Mouse (Mus musculus) adrenal gland, adult 8-10 months (tissue): ENCODE results near the gene Relch. TPM values are rescaled to one million over a fixed set of nuclear protein-coding genes. Genes with fewer than 3 reads are reported as not detected.
"Not testable (repeated sequence)": the region's sequence is repeated elsewhere in the genome, so short reads cannot be mapped to it uniquely, and the experiment has no call there.

Source experiments
- DNase-seq: peaks from one replicate; pipeline ENCODE4 v3.0.0; 2022
- total RNA-seq, 4 experiments: library from RNA; stranded (reverse); gene quantifications; 2 replicates each; pipeline ENCODE4 v1.2.4; 2022

The Relch gene
- 10 to 100 TPM; 35.9 to 75.3 (median 50.9) TPM for total RNA-seq

GRCm38 (mm10) chr1:105663171-105663961, at the start of gene Relch, which contains the start of gene Pign:
TSS of gene Relch (plus strand) at chr1:105663861.
TSS of gene Pign (minus strand) at chr1:105663677.
- DNase-seq: peak; percentile 98

GRCm38 (mm10) chr1:105630481-105630880, 33.2 kb upstream of the Relch start:
- no peak for DNase-seq

DNA sequence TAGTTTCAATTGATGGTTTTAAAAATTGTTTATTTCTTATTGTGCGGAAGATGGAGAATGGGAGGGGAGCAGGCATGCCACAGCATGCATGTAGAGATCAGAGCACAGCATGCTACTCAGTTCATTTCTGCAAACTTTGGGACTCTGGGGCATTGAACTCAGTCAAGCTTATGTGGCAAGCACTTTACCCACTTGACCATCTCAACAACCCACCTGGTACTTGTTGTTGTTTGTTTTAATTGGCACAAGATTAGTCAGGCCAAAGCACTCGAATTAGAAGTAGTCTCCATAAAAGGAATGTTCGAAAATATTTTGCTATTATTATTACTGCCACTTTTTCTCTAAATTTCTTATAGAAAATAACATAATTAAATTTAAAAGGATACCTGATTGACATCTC, 19.6 kb upstream of the Relch start:
- DNase-seq: no peak

DNA sequence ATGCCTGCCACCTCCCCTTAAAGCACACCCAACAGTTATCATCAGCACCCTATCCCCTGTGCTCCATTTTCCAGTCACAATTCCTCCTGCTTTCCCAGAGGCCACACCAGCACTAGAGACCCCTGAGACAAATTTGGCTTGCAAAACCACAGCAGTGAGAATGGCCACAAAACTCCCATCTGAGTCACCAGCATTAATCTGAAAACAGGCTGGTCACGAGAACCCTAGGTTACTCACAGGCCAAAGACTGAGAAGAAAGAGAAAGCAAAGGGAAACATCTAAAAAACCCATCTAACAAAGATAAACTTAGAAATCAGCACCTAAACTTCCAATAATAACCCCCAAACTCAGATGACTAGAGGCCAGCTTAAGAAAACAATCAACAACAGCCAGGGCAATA, 13.0 kb upstream of the Relch start:
- DNase-seq: no peak

DNA sequence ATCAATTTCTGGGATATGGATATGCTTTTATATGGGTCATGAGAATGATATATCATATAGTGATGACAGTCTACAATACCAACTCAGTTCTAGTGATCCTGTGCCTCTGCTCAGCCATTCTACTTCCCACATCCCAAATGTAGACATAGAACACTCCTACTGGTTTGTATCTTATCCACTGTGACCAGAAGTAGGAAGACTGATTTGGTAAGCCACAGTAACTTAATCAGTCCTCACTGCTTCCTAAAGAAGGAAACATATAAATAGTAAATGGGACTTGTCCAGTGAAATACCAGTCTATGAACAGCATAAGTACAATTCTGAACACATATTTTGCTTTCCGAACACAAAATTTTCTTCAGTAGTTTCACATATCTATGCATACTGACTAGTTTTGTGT, 9.7 kb upstream of the Relch start:
- no peak for DNase-seq

DNA sequence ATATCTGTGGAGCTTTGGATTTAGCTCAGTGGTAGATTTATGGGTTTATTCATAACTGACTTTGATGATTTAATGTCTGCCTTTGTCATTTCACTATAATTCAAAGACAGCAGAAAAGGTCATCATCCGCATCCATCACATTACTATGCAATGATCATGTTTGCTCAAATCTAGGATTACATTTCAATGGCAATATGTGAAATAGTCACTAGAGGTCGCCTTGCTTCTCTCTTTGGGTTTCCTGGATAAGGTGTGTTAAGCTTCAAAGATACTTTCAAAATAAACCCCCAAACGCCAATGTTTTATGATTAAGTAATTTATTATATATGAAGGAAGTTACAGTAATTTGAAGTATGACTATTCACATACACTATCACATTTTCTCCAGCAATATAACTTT, 3.6 kb upstream of the Relch start:
- DNase-seq: no peak

- DNase-seq: no peak
These were observed 866 bp upstream of the Relch start for GRCm38 (mm10) chr1:105662820-105663170.

DNA sequence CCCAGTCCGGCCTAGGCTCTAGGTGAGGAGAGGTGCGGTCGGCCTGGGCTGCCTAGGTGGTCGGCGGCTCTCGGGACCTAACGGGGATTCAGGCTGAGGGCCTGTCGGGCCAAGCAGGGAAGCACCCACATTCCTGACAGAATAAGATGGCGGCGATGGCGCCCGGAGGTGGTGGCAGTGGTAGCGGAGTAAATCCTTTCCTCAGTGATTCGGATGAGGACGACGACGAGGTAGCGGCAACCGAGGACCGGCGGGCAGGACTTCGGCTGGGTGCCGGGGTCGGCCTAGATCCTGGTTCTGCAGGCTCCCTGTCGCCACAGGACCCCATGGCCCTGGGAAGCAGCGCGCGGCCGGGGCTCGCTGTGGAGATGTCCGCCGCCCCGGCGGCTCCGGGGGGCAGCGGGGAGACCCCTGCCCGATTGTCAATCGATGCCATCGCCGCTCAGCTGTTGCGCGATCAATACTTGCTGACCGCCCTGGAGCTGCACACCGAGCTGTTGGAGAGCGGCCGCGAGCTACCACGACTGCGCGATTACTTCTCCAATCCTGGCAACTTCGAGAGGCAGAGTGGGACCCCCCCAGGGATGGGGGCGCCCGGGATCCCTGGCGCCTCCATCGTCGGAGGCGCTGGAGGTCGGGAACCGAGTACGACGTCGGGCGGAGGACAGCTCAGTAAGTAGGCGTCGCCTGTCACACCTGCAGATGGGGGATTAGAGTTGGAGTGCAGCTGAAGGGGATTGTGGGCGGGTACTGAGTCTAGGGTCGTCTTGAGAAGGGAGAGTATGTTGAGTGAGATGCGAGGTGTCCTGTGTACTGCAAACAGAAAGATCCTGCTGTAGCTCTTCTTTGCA, 526 bp downstream of the Relch start:
- DNase-seq: no peak

- no peak for DNase-seq
These were observed 6.0 kb downstream of the Relch start for GRCm38 (mm10) chr1:105669700-105670099.

DNA sequence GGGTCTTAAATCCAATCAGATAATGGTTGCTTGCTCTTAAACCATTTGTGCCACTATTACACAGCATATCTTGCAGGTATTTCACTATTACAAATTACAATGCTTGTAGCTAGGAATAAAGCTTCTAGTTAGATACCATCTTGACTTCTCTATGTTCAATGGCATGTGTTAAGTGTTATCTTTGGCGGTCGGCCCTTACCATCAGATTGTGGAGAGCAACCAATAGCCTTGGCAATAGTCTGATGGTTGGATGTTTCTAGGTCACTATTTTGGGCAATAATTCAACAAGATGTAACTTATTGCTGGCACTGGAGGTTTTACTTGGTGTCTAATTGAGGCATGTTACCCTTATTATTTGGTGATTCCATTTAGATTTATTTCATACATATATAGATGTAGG, 11.1 kb downstream of the Relch start:
- peak; percentile 10 for DNase-seq

GRCm38 (mm10) chr1:105680587-105680986, 16.9 kb downstream of the Relch start:
- no peak for DNase-seq

GRCm38 (mm10) chr1:105685501-105685900, 21.8 kb downstream of the Relch start:
- DNase-seq: no peak

DNA sequence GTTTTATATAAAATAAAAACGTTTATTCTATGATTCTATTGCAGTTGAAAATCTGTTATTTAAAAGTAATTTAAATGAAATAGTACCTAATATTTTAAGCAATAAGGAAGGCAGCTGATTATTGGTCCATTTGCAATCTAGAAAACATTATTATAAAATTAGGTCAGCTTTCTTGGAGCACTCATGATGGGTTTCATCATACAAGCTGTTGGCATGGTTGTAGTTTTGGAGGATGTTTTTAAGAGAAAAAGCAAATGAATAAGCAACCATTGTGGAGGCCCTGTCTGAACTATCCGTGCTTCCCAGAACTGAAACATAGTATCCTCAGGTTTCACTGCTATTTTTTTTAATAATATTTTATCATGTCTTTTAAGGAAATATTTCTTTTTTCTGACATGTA, 31.9 kb downstream of the Relch start:
- DNase-seq: no peak

- DNase-seq: no peak
These were observed 37.4 kb downstream of the Relch start for GRCm38 (mm10) chr1:105700984-105701530.

- no peak for DNase-seq
These were observed 45.8 kb downstream of the Relch start for GRCm38 (mm10) chr1:105709415-105709814.

DNA sequence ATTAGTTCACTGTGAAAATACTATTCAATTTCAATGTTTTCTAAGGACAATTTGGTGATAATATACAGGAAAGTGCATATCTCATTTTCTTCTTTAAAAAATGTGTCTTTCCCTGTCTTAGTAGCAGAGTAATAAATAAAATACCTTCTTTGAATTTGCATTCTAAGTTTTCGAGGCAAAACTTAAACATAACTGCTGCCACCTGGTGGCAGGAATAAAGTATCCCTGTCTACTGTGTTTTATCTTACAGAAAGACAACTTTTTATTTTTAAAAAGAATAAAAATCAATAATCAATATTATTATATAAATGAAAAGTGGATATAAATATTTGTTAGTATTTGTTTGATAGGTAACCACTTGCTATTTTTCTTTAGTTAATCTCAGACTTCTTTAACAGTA, 47.6 kb downstream of the Relch start:
- no peak for DNase-seq

DNA sequence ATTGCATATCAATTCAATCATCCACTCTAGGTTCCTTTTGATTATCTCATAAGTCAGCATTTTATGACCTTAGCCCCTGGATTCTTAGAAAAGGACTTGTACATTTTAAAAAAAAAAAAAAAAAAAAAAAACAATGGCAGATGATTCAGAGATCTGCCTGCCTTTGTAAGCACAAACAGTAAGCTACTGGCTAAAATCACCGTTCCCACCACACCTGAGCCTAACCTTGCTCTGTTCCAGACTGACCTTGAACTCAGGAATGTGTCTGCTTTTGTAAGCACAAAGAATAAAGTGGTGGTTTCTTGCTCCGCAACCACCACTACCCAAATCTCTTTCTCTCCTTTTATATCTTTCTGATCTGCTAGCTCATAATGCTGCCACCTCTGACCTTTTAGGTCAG, 49.2 kb downstream of the Relch start:
- DNase-seq: no peak

GRCm38 (mm10) chr1:105718358-105718757, 54.7 kb downstream of the Relch start:
- DNase-seq: no peak

DNA sequence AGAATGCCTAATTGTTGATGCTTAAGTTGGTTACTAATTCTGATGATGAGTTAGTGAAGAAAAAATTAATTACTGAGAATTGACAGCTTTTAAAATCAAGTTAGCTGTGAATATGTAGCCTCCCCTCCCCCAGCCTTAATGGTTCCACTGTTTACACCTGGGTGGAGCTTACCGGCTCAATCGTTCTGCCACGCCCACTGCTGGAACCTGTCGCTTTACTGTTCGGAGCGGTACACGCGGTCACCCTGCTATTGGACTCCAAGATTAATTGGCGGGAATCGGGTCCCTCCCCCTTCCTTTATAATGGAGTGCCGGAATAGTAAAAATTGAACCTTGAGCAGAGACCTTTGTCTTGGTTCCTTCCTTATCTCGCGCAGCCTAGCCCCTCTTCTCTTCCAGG, 65.6 kb downstream of the Relch start:
- DNase-seq: not testable (repeated sequence)

DNA sequence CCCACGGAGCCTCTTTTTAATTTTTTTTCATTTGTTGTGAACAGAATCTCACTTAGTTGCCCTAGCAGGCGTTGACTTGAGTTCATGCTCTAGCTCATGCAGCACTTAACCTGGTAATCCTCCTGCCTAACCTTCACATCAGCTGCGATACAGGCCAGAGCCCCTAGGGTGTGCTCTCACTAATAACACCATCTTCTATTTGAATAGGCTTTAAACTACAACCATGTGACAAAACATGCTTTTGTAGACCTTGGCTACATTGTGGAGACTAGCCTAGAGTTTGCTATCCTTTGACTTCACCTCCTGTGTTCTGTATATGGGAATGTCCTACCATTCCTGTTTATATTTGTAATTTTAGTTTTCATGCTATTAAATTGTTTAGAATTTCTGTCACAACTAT, 71.7 kb downstream of the Relch start:
- no peak for DNase-seq

DNA sequence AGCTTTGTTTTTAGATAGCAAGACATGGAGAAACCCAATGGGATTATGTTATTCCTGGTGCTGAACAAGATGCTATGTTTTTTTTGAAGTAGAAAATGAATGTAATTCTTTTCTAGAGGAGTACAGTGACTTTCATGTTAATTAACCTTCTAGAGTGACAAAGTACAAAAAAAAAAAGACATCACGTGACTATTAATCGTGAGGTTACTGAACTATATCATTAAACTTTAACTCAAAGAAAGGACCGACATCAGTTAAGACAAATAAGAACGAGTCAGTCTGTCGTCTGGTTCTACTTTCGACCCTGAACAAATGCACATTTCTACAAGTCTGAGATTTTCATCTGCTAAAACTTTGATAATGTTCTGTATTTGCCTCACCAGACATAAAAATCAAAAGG, 74.7 kb downstream of the Relch start:
- DNase-seq: no peak

DNA sequence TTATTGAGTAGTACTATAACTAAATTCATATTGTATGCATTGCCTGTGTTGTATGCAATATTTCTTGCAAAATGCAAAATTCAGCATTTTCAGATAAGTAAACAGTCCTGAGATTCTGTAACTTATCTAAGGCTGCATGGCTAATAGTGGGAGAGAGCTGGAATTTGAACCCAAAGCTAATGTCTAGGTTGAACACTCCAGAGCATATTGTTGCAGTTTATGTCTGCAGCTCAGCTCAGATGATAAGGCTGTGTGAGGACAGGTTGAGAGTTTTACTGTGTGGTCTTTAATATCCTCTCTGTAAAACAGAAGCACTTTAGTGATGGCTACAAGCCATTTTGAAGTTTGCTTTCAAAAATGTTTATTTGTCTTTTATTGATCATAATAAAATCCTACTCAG, 75.8 kb downstream of the Relch start:
- DNase-seq: no peak

DNA sequence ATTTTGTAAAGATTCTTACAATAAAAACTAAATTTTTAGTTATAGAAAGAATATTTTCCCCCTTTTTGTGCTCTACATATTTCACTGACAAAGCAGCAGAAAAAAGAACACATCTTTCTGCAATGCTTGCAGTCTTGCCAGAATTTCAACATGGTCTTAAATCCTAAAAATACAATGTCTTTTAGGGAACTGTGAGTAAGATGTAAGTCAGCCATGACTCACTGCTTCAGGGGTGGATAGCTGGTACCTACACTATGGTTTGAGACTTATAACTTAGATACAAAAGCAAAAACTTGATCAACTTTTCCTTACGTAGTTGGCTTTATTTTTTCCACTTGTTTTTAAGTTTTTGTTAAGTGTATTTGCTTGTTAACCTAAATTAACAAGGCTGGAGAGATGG, 78.8 kb downstream of the Relch start:
- DNase-seq: no peak

DNA sequence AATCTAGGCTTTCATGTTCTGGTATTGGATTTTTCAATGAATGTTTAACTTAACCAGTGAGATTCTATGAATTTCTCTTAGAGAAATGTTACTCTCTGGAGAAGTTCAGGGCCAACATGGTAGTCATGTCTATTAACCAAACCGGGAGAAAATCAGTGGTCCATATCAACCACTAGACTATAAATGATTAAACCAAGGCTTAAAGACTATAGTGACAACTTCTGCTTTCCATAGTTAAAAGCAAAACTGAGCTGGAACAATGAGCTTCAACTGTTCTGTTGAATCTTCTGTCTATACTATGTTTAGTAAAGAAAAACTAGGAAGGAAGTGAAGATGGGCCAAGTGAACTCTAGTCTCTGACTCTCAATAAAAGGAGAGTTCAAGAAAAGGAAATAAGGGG, 82.8 kb downstream of the Relch start:
- DNase-seq: no peak
